7 mouse cellular contexts compared by ENCODE assay signal in genomic region chr2:109904171-109904821, GRCm38 (mm10). TPM values are rescaled to one million over a fixed set of nuclear protein-coding genes. Genes with fewer than 3 reads are reported as not detected.
A peak's percentile ranks its signal among the peaks of the same experiment; 100 is the strongest.
DNase-seq lines count a peak whose midpoint lies in the region; ATAC-seq lines count a peak whose summit lies in the region.

No protein-coding gene starts in this region.

- H3K27me3 ChIP-seq in midbrain, embryonic 14.5 days (ENCODE audit: control insufficient read depth, insufficient read depth, low read length): no peaks in the 10 kb centered on the region

- WGBS in midbrain, embryonic 14.5 days: 1% methylated on average over 7 of the region's 7 CpGs

- peaks cover 17% of the 10 kb centered on the region for H3K36me3 ChIP-seq in midbrain, embryonic 14.5 days (ENCODE audit: control insufficient read depth, insufficient read depth, low read length)

- ATAC-seq in midbrain, embryonic 14.5 days (ENCODE audit: low FRiP score, low TSS enrichment): peak; percentile 82; the same call in 1 of the 2 replicates

- peak; percentile 82 for DNase-seq in adrenal gland, adult 2 months
- DNase-seq in embryo, embryonic 10 days (ENCODE audit: low spot score): peak; percentile 95
- DNase-seq in gastrocnemius, postnatal 36 days: peak; percentile 62 to 81
- peak; percentile 88 for DNase-seq in kidney, adult 18-20 months
- peak; percentile 87 for DNase-seq in left cerebral cortex, postnatal 4 days
- peak; percentile 97 for DNase-seq in midbrain, embryonic 14.5 days
- peak; percentile 64 for DNase-seq in spleen, adult 12 weeks (ENCODE audit: low spot score)

- H3K4me3 ChIP-seq in midbrain, embryonic 14.5 days (replicated peaks; ENCODE audit: low read depth, low read length): no peak overlapping the region

- no peak overlapping the region for H3K9ac ChIP-seq in midbrain, embryonic 14.5 days (replicated peaks; ENCODE audit: low read length)

- no peaks in the 10 kb centered on the region for H3K4me1 ChIP-seq in midbrain, embryonic 14.5 days (ENCODE audit: control insufficient read depth, insufficient read depth, low read length)

- intact Hi-C loops in gastrocnemius, postnatal 36 days (cut with DNase I): loop anchor here (2.0 to 5.0 kb wide), 2 partner anchors 301 to 658 kb away; no protein-coding TSS in a partner anchor
- intact Hi-C loops in left cerebral cortex, postnatal 4 days (cut with DNase I): loop anchor here (2.0 to 10.0 kb wide), 4 partner anchors 299 to 1161 kb away; no protein-coding TSS in a partner anchor

- no peak overlapping the region for H3K27ac ChIP-seq in midbrain, embryonic 14.5 days (replicated peaks; ENCODE audit: low read depth, low read length)

- no peak overlapping the region for H3K4me2 ChIP-seq in midbrain, embryonic 14.5 days (ENCODE audit: low read length)

- H3K9me3 ChIP-seq in midbrain, embryonic 14.5 days (ENCODE audit: control insufficient read depth, low read length): no peaks in the 10 kb centered on the region

RNA-seq across cellular contexts. Expression of gene Lgr4, which starts 13.2 kb away (rescaled TPM):
- 100 to 1,000 TPM; 123 to 227 TPM for total RNA-seq in adrenal gland, adult 2 months (2021)
- polyA plus RNA-seq in adrenal gland, adult 2 months (2012; rRNA removed): 27.7 and 57.6 TPM in 2 replicates
- 10 to 100 TPM; 24.7 to 24.9 TPM for total RNA-seq in gastrocnemius, postnatal 36 days (2021)
- 10 to 100 TPM; 17.1 to 20.1 TPM for total RNA-seq in left cerebral cortex, postnatal 4 days (2021)
- polyA plus RNA-seq in midbrain, embryonic 14.5 days (2014; fragmentation: Nextera tagmentation; extraction: Ambion mirVana): 11.6 and 12.0 TPM in 2 replicates

RNA-seq across cellular contexts. Expression of gene Lin7c, which starts 13.6 kb away (rescaled TPM):
- 10 to 100 TPM; 79.3 to 89.4 TPM for total RNA-seq in adrenal gland, adult 2 months (2021)
- polyA plus RNA-seq in adrenal gland, adult 2 months (2012; rRNA removed): 2.6 and 4.2 TPM in 2 replicates
- 10 to 100 TPM; 22.5 to 27.8 TPM for total RNA-seq in gastrocnemius, postnatal 36 days (2021)
- total RNA-seq in left cerebral cortex, postnatal 4 days (2021): 100 to 1,000 TPM; 230 to 234 TPM
- 220 and 249 TPM in 2 replicates for polyA plus RNA-seq in midbrain, embryonic 14.5 days (2014; fragmentation: Nextera tagmentation; extraction: Ambion mirVana)

Comparison
In these comparisons a context has a peak if more than half of its experiments do, and no peak if none do; other contexts are left out.
1. RNA of gene Lgr4, which starts 13.2 kb away (total RNA-seq): 123 to 227 TPM in adrenal gland, adult 2 months; 24.7 to 24.9 TPM in gastrocnemius, postnatal 36 days and 17.1 to 20.1 TPM in left cerebral cortex, postnatal 4 days; every median in the first group is over 4 times any median in the second.
2. Peak in every context shown above with its lines, with median percentiles within 50 percentile points of each other: DNase-seq.